Mouse (Mus musculus) kidney, postnatal 25 days (tissue): ENCODE results near the gene Btnl2.

ENCODE experiments used
- DNase-seq, 2 experiments: peaks; one replicate each; pipeline ENCODE4 v3.0.0; 2021; ENCODE audit warnings: mixed read lengths in 2 of 2

Btnl2 gene

DNA sequence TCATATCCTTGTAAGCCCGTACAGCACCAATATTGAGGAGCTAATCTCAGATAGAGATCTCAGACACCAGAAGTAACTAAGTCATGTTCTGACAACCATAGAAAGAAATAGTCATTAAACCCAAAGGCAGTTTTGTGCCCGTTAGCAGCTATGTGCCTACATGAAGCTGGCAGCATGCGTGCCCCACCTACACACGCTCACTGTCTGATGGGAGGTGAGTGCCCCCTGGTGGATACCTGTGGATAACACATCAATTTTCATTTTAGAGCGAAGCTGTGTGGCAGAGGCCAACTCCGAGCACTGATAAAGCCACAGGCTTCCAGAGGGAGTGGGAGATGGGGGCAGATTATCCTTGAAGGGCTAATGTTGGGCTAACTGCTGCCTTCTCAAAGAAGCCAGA is 56.5 kb downstream of the Btnl2 start:
- peak; percentile 66 to 74 for DNase-seq
